Mouse (Mus musculus): ENCODE results near the gene Pfkfb4. TPM values are rescaled to one million over a fixed set of nuclear protein-coding genes. Genes with fewer than 3 reads are reported as not detected.

Gene Pfkfb4
- total RNA-seq, 1 experiment from 2014 or later: 6.5 TPM

DNA sequence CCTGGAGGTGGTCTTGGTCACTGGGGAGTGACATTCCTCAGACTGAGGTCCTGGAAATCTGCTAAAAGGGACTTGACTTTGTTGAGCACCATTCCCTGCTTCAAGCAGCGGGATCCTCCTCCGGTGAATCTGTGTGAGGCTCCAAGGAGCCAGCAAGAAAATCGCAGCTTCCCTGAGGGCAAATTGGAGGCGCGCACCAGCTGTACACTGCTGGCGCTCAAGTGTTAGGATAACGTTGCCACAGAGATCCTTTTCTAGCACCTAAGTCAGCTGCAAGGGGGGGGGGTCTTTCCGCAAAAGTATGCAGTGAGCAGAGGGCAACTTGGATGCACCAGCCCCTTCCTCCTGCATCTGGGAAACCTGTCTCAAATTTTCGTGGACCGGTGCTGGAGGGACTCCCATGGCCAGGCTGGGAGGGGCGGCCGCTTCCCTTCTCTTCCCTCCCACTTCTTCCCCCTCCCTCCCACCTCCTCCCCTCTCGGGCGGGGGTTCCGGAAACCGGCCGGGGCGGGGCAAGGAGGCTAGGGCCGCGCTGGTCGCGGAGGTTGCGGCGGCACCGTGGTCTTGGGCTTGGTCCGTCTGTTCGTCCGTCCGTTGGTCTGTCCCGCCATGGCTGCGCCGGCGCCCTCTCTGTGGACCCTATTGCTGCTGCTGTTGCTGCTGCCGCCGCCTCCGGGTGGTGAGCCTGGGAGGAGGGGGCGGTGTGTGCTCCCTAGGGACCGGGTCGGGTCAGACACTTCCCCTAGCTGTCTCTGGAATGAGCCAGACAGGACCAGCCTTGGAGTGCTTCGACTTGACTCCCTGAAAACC lies 46.7 kb downstream of the Pfkfb4 start, which contains the start of gene Shisa5:
Shisa5 (plus strand) TSS at position 480 of the 810 bp plus-strand sequence.
- peak; percentile 88 for DNase-seq

DNA sequence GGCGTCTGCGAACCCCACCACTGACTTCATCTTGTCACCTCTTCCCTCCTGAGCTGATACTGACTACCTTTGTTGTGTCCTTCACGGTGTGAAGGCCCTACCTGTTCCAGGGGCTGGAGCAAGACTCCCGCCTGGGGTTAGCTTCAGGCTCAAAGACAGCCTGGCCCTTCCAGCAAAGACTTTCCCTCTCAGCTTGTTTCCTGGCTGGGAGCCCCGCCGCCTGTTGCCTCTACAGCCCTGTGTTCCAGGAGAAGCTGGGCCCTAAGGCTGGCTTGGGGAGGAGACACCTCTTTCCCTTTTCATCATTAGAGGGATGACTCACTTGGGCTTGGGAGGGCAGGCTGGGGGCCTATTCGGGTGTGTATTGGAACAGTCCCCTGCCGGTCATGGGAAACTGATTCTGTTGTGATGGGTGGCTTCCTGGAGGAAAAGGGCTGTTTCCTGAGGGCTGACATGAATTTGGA lies 47.4 kb downstream of the Pfkfb4 start:
- DNase-seq: peak; percentile 51

DNA sequence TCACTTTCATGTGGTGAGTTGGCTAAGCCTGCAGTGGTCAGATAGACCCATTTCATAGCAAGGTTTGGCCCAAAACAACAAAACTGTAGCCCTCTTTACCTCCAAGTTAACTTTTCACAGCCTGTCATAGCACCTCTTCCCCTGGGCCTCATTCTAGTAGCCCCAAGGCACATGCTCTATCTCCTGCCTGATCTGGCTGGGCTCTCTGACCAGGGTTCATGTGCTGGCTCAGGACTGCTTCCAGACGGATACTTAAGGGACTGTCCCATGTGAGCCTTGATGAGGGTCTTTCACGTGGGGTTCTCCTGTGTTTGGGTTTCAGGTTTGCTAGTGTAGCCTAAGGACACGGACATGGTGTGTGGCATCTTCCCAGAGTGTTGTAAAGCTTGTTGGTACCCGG lies 48.1 kb downstream of the Pfkfb4 start:
- DNase-seq: no peak

GRCm38 (mm10) chr9:109040216-109040615 lies 48.6 kb downstream of the Pfkfb4 start:
- DNase-seq: no peak

DNA sequence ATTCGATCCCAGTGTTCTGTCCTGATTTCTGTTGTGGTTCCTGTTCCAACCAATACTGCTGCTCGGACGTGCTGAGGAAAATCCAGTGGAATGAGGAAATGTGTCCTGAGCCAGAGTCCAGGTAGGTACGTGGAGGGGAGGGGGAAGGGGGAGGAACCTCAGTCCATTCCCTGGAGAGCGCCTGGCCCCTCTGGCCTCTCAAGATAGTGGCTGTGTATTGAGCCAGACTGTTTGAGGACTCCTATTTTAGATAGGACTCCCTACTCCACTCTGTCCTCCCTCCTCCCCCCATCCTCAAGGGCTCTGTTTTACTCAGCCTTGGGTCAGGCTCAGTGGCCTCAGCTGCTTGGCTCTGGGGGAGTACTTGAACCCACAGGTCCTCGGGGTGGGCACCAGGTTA lies 49.3 kb downstream of the Pfkfb4 start:
- DNase-seq: no peak

DNA sequence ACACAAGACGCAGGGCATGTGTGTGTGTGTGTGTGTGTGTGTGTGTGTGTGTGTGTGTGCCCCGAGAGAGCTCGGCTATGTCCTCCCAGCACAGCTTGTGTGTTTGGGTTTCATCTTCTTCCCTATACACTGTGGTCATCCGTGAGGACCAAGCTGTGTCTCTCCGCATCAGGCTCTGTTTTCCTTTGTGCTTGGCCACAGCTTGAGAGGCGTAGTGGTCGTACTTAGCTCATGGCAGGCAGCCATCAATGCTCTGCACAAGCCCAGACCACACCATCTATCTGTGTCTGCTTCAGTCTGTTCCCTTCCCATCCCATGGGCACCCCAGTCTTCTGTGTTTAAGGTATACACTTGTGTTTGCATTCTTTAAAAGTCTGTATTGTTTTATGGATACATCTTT lies 49.8 kb downstream of the Pfkfb4 start:
- no peak for DNase-seq

DNA sequence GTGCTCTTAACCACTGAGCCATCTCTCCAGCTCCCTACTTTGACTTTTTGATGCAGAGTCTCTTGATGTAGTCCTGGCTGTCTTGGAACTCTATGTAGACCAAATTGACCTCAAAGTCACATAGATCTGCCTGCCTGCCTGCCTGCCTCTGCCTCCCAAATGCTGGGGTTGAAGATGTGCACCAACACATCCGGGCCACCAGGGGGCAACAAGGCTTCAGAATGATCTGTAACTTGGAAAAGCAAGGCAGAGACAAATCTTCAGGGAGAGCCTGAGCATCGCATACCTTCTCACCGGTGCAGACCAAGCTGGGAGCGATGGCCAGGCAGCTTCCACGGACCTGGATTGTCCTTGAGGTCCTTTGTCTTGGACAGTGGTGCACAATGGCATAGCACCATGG lies 54.7 kb downstream of the Pfkfb4 start:
- DNase-seq: peak; percentile 60

GRCm38 (mm10) chr9:109049316-109049715 lies 57.7 kb downstream of the Pfkfb4 start:
- DNase-seq: no peak

DNA sequence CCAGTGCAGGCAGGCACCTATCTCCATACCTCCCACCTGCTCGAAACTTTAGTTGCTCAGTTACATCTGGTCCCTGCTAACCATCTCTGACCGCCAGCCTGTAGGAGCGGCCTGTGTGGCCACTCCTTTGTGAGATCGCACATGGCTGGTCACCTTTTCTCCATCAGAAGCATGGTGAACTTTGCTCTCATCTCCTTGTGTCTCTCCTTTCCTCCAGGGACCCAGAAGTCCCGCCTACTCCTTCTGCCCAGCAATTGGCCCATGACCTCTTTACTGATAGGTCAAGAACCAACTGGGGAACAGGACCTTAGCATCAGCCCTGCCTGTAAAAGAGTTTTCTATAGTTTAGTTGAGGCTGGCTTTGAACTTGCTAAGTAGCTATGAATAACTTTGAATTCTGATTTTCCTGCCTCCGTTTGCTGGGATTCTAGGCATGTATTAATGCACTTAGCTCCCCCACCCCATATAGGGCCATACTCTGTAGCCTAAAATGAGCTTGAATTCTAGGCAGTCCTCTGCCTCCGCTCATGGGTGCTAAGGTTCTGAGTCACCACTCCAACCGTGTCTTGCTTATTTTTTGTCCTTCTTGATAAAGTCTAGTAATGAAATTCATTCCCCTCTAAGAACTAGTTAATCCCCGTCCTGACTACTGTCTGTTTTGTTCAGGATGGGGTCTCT lies 58.6 kb downstream of the Pfkfb4 start:
- DNase-seq: no peak

GRCm38 (mm10) chr9:109050674-109050997 lies 59.1 kb downstream of the Pfkfb4 start:
- no peak for DNase-seq

GRCm38 (mm10) chr9:109051011-109051501 lies 59.5 kb downstream of the Pfkfb4 start:
- no peak for DNase-seq

- no peak for DNase-seq
Observed at GRCm38 (mm10) chr9:109051651-109052489, 60.3 kb downstream of the Pfkfb4 start.

DNA sequence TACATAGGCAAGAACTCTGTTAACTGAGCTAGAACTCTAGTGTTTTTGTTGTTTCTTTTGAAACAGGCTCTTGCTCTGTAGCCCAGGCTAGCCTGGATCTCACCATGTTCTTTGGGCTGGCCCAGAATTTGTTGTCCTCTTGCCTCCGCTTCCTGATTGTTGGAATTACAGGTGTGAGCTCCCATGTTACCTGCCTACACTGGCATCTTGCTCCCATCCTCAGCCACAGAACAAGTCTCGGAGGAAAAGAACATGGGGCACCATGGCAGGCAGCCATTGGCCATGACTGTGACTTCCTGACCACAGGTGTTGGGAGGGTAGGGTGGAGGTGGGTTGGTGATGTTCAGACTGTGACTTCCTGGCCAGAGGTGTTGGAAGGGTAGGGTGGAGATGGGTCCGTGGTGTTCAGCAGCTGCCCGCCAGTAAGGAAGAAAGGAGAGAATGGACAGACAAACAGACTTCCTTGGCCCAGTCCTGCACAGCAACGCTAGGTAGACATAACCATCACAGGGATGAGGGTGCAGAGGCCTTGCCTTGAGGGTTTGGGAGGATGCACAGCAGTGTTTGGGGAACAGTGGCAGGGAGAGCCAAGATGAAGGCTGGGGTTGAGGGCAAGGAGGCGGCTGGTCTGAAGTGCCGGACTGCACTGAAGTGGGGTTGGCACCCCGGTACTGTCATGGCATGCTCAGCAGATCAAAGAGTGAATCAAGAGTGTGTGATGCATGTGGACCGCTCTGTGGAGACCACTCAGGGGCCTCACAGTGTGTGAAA lies 61.1 kb downstream of the Pfkfb4 start:
- no peak for DNase-seq

DNA sequence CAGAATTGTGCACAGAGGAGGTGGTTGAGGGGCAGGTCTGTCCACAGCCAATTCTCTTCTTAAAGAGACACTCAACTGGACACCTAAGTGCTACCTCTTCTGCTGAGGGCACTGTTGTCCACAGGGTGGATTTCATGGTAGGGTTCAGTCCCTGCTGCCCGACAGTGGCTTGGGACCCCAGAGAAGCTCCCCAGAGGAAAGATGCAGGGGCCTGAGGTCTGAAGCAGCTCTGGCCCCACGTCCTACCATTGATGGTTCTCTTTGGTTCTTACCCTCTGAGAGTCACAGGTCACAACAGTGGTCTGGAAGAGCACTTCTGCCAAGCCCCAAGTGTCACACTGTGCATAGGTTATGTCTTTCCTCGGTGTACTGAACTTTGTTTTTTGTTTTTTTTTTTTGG lies 61.8 kb downstream of the Pfkfb4 start:
- no peak for DNase-seq

DNA sequence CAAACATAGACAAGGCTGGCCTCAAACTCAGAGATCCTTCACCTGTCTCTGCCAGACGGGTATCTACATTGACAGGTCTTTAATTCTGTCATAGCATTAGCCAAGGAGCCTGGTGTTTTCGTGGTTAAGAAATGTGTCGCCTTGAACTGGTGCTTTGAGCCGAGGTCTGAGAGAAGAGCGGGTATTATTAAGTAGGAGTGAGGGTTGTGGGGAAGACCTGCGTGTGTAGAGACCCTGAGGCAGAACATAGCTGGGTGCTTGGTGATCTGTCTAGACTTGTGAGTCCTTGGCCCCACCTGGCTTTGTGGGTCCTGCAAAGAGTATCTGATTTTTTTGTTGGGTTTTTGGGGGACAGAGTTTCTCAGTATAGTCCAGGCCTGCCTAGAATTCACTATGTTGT lies 62.3 kb downstream of the Pfkfb4 start:
- no peak for DNase-seq

DNA sequence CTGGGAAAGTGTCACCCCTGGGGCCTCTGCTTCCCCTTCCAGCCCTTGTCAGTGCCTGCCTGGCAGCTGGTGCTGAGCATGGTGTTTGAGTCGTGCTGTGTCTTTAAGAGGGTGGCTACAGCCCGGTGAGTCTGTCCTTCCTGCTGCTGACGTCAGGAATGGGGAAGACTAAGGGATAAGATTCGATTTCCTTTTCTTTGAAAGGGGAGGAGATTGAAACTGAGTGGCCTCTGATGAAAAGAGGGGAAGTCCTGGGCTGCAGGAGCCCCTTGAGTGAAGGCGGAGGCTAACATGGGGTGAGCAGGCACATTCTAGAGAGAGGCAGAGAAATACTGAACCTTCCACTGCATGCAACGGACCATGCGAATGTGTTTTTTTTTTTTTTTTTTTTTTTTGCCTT lies 63.1 kb downstream of the Pfkfb4 start:
- DNase-seq: peak; percentile 58

DNA sequence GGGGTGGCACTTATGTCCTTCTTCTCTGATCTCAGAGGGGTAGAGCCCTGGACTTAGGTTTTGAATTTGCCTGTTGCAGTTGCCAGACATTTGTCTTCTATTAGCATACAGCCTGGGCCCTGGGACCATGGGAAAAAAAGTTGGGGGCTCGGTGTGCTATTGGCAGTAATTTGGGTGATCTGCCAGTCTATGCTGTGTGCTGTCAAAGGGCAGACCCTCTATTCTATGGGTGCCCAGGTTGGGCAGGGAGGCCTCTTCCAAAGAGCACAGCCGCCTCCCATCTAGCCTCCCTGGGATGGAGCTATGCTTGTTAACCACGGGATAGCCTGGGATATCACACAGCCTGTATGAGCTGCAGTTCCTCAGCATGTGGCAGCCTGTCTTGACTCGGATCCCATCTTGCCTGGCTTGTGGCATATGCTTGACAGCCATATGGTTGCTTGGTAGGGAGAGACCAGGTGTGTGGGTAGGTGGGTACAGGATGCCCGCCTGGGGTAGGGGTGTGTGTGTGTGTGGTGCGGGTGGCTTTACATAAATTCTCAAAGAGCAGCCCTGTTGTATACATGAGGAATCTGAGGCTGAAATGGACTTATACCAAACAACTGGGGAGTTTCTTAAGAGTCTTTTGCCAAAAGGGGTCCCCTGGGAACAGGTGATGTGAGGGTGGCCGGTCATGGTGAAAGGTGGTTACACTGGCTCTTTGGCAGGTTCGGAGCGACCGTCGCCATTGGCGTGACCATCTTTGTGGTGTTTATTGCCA lies 63.9 kb downstream of the Pfkfb4 start:
- no peak for DNase-seq

GRCm38 (mm10) chr9:109056081-109056690 lies 64.6 kb downstream of the Pfkfb4 start:
- DNase-seq: no peak

- no peak for DNase-seq
Observed at GRCm38 (mm10) chr9:109056916-109057315, 65.3 kb downstream of the Pfkfb4 start.

DNA sequence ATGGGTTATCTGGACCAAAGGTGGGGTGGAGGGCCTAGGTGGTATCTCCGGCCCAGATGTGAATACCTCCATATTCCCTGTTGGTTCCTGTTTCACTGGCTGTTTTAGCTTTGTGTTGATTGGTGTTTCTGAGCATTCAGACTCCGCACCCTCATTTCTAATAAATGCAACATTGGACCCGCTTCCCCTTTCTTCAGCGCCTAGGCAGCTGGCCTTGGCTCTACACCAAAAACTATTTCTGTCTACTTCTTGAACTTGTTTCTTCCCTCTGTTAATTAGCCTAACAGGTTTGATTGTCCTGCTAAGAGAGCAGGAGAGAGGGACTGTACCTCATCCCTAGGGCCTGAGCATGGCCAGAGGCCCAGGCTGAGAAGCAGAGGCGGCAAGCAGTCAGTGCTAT lies 66.0 kb downstream of the Pfkfb4 start:
- DNase-seq: no peak

All from adrenal gland, postnatal 25 days (tissue).